ENCODE assay signal across 11 mouse cellular contexts in genomic region chr1:134516491-134517198, GRCm38 (mm10). TPM values are rescaled to one million over a fixed set of nuclear protein-coding genes. Genes with fewer than 3 reads are reported as not detected.
DNase-seq lines count a peak whose midpoint lies in the region; ATAC-seq lines count a peak whose summit lies in the region.
"Had no signal": no experiment of that assay in that cellular context is flagged by ENCODE, and none has a peak within 500 bp of the region (broad histone marks: within the 10 kb centered on the region; RNA-seq: fewer than 3 reads in every experiment).

No protein-coding gene starts in this region.

- no peaks in the 10 kb centered on the region for H3K9me3 ChIP-seq in hindbrain, embryonic 12.5 days (replicated peaks)
- H3K9me3 ChIP-seq: megakaryocyte, embryonic 14.5 days had no signal

- DNase-seq in heart, adult 11 months: peak; percentile 89
- DNase-seq in heart, postnatal 25 days (ENCODE audit: low spot score): no peak
- peak; percentile 71 for DNase-seq in embryo, embryonic 10 days (ENCODE audit: low spot score)
- DNase-seq in lung, postnatal 36 days: peak; percentile 9
- DNase-seq in layer of hippocampus, adult 9-11 months: no peak
- no peak for DNase-seq in adrenal gland, postnatal 4 days (ENCODE audit: low spot score in 2 of 2)
- DNase-seq: gastrocnemius, postnatal 25 days had no signal

- intact Hi-C loops in heart, postnatal 25 days (cut with DNase I): loop anchor here (2.0 kb wide), 1 partner anchor 88 kb away; no protein-coding TSS in a partner anchor

- peaks cover 15% of the 10 kb centered on the region for H3K4me1 ChIP-seq in hindbrain, embryonic 12.5 days

- H3K36me3 ChIP-seq in hindbrain, embryonic 12.5 days: no peaks in the 10 kb centered on the region

- H3K27ac ChIP-seq in hindbrain, embryonic 12.5 days: peak overlapping the region; percentile 48; the same call in 1 of the 2 replicates

- H3K4me2 ChIP-seq in hindbrain, embryonic 12.5 days (replicated peaks): no peak overlapping the region

- H3K4me3 ChIP-seq in hindbrain, embryonic 12.5 days: no peak overlapping the region

- H3K27me3 ChIP-seq in hindbrain, embryonic 12.5 days: peaks cover 31% of the 10 kb centered on the region

- no peak overlapping the region for H3K9ac ChIP-seq in hindbrain, embryonic 12.5 days

- 24% methylated on average over 4 of the region's 4 CpGs for WGBS in hindbrain, embryonic 12.5 days

- no peak for ATAC-seq in hindbrain, embryonic 12.5 days (ENCODE audit: low FRiP score)
- no peak for ATAC-seq in megakaryocyte, adult 5-6 weeks (ENCODE audit: poor library complexity, severe bottlenecking)

RNA-seq across cellular contexts. Expression of gene Rabif, which starts 22.2 kb away (rescaled TPM):
- 1 to 10 TPM; 8.4 to 8.9 TPM for total RNA-seq in heart, postnatal 25 days (2021)
- polyA plus RNA-seq in hindbrain, embryonic 12.5 days (2016; fragmentation: Nextera tagmentation; extraction: Ambion mirVana): 45.7 and 53.1 TPM in 2 replicates
- total RNA-seq in megakaryocyte, adult 5-6 weeks (2015): 20.6 and 24.1 TPM in 2 replicates
- 16.1 and 18.6 TPM in 2 replicates for total RNA-seq in megakaryocyte, adult 5-6 weeks (2017)
- total RNA-seq in adrenal gland, postnatal 4 days (2021): 10 to 100 TPM; 28.7 to 29.6 TPM

RNA-seq across cellular contexts. Expression of gene Mgat4e, which starts 32.8 kb away (rescaled TPM):
- not detected for total RNA-seq in heart, postnatal 25 days (2021)
- not detected in 2 replicates for polyA plus RNA-seq in hindbrain, embryonic 12.5 days (2016; fragmentation: Nextera tagmentation; extraction: Ambion mirVana)
- total RNA-seq in megakaryocyte, adult 5-6 weeks (2015): not detected in 2 replicates
- not detected in 2 replicates for total RNA-seq in megakaryocyte, adult 5-6 weeks (2017)
- total RNA-seq in adrenal gland, postnatal 4 days (2021): not detected
- total RNA-seq: gastrocnemius, postnatal 25 days had no signal
- polyA plus RNA-seq: C2C12 had no signal

RNA-seq across cellular contexts. Expression of gene Kdm5b, which starts 43.3 kb away (rescaled TPM):
- total RNA-seq in heart, postnatal 25 days (2021): 10 to 100 TPM; 17.0 to 20.6 TPM
- polyA plus RNA-seq in hindbrain, embryonic 12.5 days (2016; fragmentation: Nextera tagmentation; extraction: Ambion mirVana): 119 and 120 TPM in 2 replicates
- total RNA-seq in megakaryocyte, adult 5-6 weeks (2015): 7.1 and 9.5 TPM in 2 replicates
- total RNA-seq in megakaryocyte, adult 5-6 weeks (2017): 7.1 and 10.2 TPM in 2 replicates
- total RNA-seq in adrenal gland, postnatal 4 days (2021): 10 to 100 TPM; 64.0 to 65.5 TPM

Comparison
In these comparisons a context has a peak if more than half of its experiments do, and no peak if none do; other contexts are left out.
1. DNase-seq: peak in heart, adult 11 months (single experiment), embryo, embryonic 10 days (single experiment) and lung, postnatal 36 days (single experiment); none in heart, postnatal 25 days (single experiment), layer of hippocampus, adult 9-11 months (single experiment) and adrenal gland, postnatal 4 days (0 of 2).